Mouse (Mus musculus) bone marrow, adult 2 months (tissue): ENCODE measurements around the gene Cops6. TPM values are rescaled to one million over a fixed set of nuclear protein-coding genes. Genes with fewer than 3 reads are reported as not detected.
A peak's percentile ranks its signal among the peaks of the same experiment; 100 is the strongest.

ENCODE experiments used
- H3K27ac ChIP-seq: fragments of 200-500 bp; 2 replicates; pipeline ENCODE4 v1.5.1; 2012; ENCODE audit warnings: low read depth, mild to moderate bottlenecking, control low read depth, inconsistent platforms, low read length; ENCODE audit not compliant: control insufficient read depth, poor library complexity, insufficient read depth
- H3K4me1 ChIP-seq: fragments of 200-500 bp; 2 replicates; pipeline ENCODE4 v1.6.1; 2011; ENCODE audit warnings: low read length; ENCODE audit not compliant: control insufficient read depth, insufficient read depth
- H3K4me3 ChIP-seq: fragments of 200-500 bp; replicated peaks from 2 replicates; pipeline ENCODE3; 2011; ENCODE audit warnings: mild to moderate bottlenecking, low read depth, low read length, control low read depth; ENCODE audit not compliant: control insufficient read depth
- CTCF ChIP-seq: fragments of 200-500 bp; IDR thresholded peaks from 2 replicates; pipeline ENCODE4 v1.5.1; 2011; ENCODE audit warnings: low read length, control low read depth; ENCODE audit not compliant: control insufficient read depth, insufficient read depth
- POLR2A ChIP-seq: fragments of 200-500 bp; IDR thresholded peaks from 2 replicates; pipeline ENCODE4 v1.6.1; 2011; ENCODE audit warnings: low read depth, mild to moderate bottlenecking, control low read depth, low read length, borderline replicate concordance; ENCODE audit not compliant: control insufficient read depth
- WGBS: fragments of 180-500 bp; shearing (Covaris S2); methylation state at CpG from one replicate; pipeline ENCODE4 v1.1.7; 2018; 5-methylcytosine and 5-hydroxymethylcytosine counted together
- polyA plus RNA-seq: library from polyadenylated mRNA; stranded (reverse); fragments of >200 nt; gene quantifications from 2 replicates; pipeline ENCODE4 v1.2.4, GENCODE M21; 2011; ENCODE audit warnings: low replicate concordance; ENCODE audit not compliant: missing spikeins, insufficient read depth, insufficient read length

Gene Cops6
- polyA plus RNA-seq, 1 experiment, result 72.4 TPM

- TF ChIP-seq POLR2A (no peak), CTCF (peak; percentile 34)
- 39% methylated on average over 8 of the region's 8 CpGs for WGBS
- peaks cover 2% of the 10 kb centered on the region for H3K4me1 ChIP-seq
- H3K27ac ChIP-seq, result no peak overlapping the region
- no peak overlapping the region for H3K4me3 ChIP-seq
Observed at GRCm38 (mm10) chr5:138137935-138138549, 22.8 kb upstream of the Cops6 start.

- Histone ChIP-seq H3K27ac (no peak overlapping the region), H3K4me3 (no peak overlapping the region), H3K4me1 (peaks cover 2% of the 10 kb centered on the region)
- under 1% methylated on average over 4 of the region's 4 CpGs for WGBS
- TF ChIP-seq CTCF (no peak), POLR2A (no peak)
Observed at GRCm38 (mm10) chr5:138138585-138138984, 22.3 kb upstream of the Cops6 start.

GRCm38 (mm10) chr5:138154390-138154789 lies 6.5 kb upstream of the Cops6 start:
- TF ChIP-seq POLR2A, result no peak
- no peak for TF ChIP-seq CTCF
- Histone ChIP-seq H3K4me3 (no peak overlapping the region), H3K27ac (no peak overlapping the region), H3K4me1 (no peaks in the 10 kb centered on the region; the same call in 1 of the 2 replicates)
- WGBS, result 74% methylated on average over 3 of the region's 3 CpGs

- under 1% methylated on average over 31 of the region's 31 CpGs for WGBS
- Histone ChIP-seq H3K27ac (peak within 1 kb of the TSS; percentile 47), H3K4me3 (peak within 1 kb of the TSS; percentile 82), H3K4me1 (no peaks in the 10 kb centered on the region; the same call in 1 of the 2 replicates)
- peak; percentile 51; the same call in 1 of the 2 replicates for TF ChIP-seq POLR2A
- TF ChIP-seq CTCF, result peak; percentile 97
Observed at GRCm38 (mm10) chr5:138155443-138155976, 5.4 kb upstream of the Cops6 start, which contains the start of gene Zfp113. Gene Zfp113 (minus strand): TSS chr5:138155744.

- no peak for TF ChIP-seq CTCF
- no peak for TF ChIP-seq POLR2A
- H3K27ac ChIP-seq, result no peak overlapping the region
- H3K4me3 ChIP-seq, result no peak overlapping the region
- peaks cover 2% of the 10 kb centered on the region for H3K4me1 ChIP-seq
- 60% methylated on average over 7 of the region's 7 CpGs for WGBS
Observed at GRCm38 (mm10) chr5:138160224-138160762, 578 bp upstream of the Cops6 start.

GRCm38 (mm10) chr5:138163046-138163445 lies 2.2 kb downstream of the Cops6 start:
- Histone ChIP-seq H3K4me1 (peaks cover 2% of the 10 kb centered on the region), H3K27ac (no peak overlapping the region), H3K4me3 (no peak overlapping the region)
- WGBS, result 66% methylated on average over 6 of the region's 6 CpGs
- no peak for TF ChIP-seq CTCF
- TF ChIP-seq POLR2A, result no peak

GRCm38 (mm10) chr5:138163610-138164009 lies 2.7 kb downstream of the Cops6 start:
- WGBS, result 83% methylated on average over 10 of the region's 10 CpGs
- no peak overlapping the region for H3K4me3 ChIP-seq
- no peak overlapping the region for H3K27ac ChIP-seq
- H3K4me1 ChIP-seq, result peaks cover 2% of the 10 kb centered on the region
- no peak for TF ChIP-seq POLR2A
- no peak for TF ChIP-seq CTCF

GRCm38 (mm10) chr5:138165594-138165993 lies 4.7 kb downstream of the Cops6 start:
- Histone ChIP-seq H3K4me1 (peaks cover 2% of the 10 kb centered on the region), H3K27ac (no peak overlapping the region), H3K4me3 (no peak overlapping the region)
- TF ChIP-seq POLR2A (no peak), CTCF (no peak)
- 93% methylated on average over 8 of the region's 8 CpGs for WGBS
